Mouse (Mus musculus) intestine, postnatal 0 days (tissue): ENCODE results near the gene 4921536K21Rik. TPM values are rescaled to one million over a fixed set of nuclear protein-coding genes. Genes with fewer than 3 reads are reported as not detected.

Experiments used
- ATAC-seq: fragments of 200-750 bp; cut with Nextera tagmentation; 2 replicates; pipeline ENCODE4 v1.8.0; 2017; ENCODE audit warnings: mild to moderate bottlenecking, moderate TSS enrichment, moderate library complexity
- H3K27ac ChIP-seq: fragments of 300-500 bp; sonication (generic); 2 replicates; pipeline ENCODE4 v1.5.1; 2014; ENCODE audit warnings: mild to moderate bottlenecking, low read depth, low read length, moderate library complexity
- H3K27me3 ChIP-seq: fragments of 300-500 bp; sonication (generic); replicated peaks from 2 replicates; pipeline ENCODE4 v1.6.1; 2014; ENCODE audit warnings: low read length, mixed read lengths; ENCODE audit not compliant: control insufficient read depth, insufficient read depth
- H3K36me3 ChIP-seq: fragments of 300-500 bp; sonication (generic); 2 replicates; pipeline ENCODE4 v1.6.1; 2014; ENCODE audit warnings: mild to moderate bottlenecking, moderate library complexity; ENCODE audit not compliant: control insufficient read depth, insufficient read depth
- H3K4me1 ChIP-seq: fragments of 300-500 bp; sonication (generic); replicated peaks from 2 replicates; pipeline ENCODE4 v1.6.1; 2014; ENCODE audit warnings: antibody characterized with exemption, low read length, mixed read lengths; ENCODE audit not compliant: control insufficient read depth, insufficient read depth
- H3K4me2 ChIP-seq: fragments of 300-500 bp; sonication (generic); replicated peaks from 2 replicates; pipeline ENCODE4 v1.6.1; 2014; ENCODE audit warnings: low read depth, mild to moderate bottlenecking, moderate library complexity
- H3K4me3 ChIP-seq: fragments of 300-500 bp; sonication (generic); 2 replicates; pipeline ENCODE4 v1.5.1; 2014; ENCODE audit warnings: low read depth, low read length
- H3K9ac ChIP-seq: fragments of 300-500 bp; sonication (generic); 2 replicates; pipeline ENCODE4 v1.6.1; 2014; ENCODE audit warnings: mild to moderate bottlenecking, low read depth, low read length
- H3K9me3 ChIP-seq: fragments of 300-500 bp; sonication (generic); 2 replicates; pipeline ENCODE4 v1.6.1; 2016; ENCODE audit warnings: mixed run types; ENCODE audit not compliant: control insufficient read depth
- CTCF ChIP-seq: sonication (generic); IDR thresholded peaks from 2 replicates; pipeline ENCODE4 v1.5.1; 2016; ENCODE audit warnings: low read depth, mild to moderate bottlenecking, control low read depth, antibody characterized with exemption, moderate library complexity
- WGBS: fragments of 180-500 bp; shearing (Covaris S2); extraction: QIAGEN DNeasy Blood & Tissue Kit; methylation state at CpG from one replicate; pipeline ENCODE4 v1.1.7; 2014; 5-methylcytosine and 5-hydroxymethylcytosine counted together
- polyA plus RNA-seq: library from polyadenylated mRNA; unstranded; fragments of >200 nt; fragmentation: Nextera tagmentation; extraction: Ambion mirVana; gene quantifications from 2 replicates; pipeline ENCODE4 v1.2.1, GENCODE M21; 2015

4921536K21Rik gene
- polyA plus RNA-seq, 1 experiment from 2014 or later, result 0.20 TPM

GRCm38 (mm10) chr11:3931511-3932211 lies 36.8 kb upstream of the 4921536K21Rik start, which contains the start of gene Tcn2:
TSS of gene Tcn2 (minus strand) at chr11:3932159.
- peaks cover 13% of the 10 kb centered on the region for H3K36me3 ChIP-seq
- H3K4me1 ChIP-seq, result no peaks in the 10 kb centered on the region
- TF ChIP-seq CTCF, result no peak
- under 1% methylated on average over 17 of the region's 26 CpGs for WGBS
- H3K4me2 ChIP-seq, result peak within 1 kb of the TSS; percentile 81
- H3K27me3 ChIP-seq, result no peaks in the 10 kb centered on the region
- H3K27ac ChIP-seq, result peak within 1 kb of the TSS; percentile 64; the same call in 1 of the 2 replicates
- H3K4me3 ChIP-seq, result peak within 1 kb of the TSS; percentile 58
- no peaks in the 10 kb centered on the region for H3K9me3 ChIP-seq
- H3K9ac ChIP-seq, result peak within 1 kb of the TSS; percentile 55
- peak; percentile 83 for ATAC-seq

- ATAC-seq, result no peak
- 0 out of 2 replicates have a peak overlapping the region, but pooled peaks have one; percentile 55 for H3K9ac ChIP-seq
- H3K27ac ChIP-seq, result no peak overlapping the region
These were observed 36.0 kb upstream of the 4921536K21Rik start for GRCm38 (mm10) chr11:3930931-3931330.

GRCm38 (mm10) chr11:3930019-3930418 lies 35.1 kb upstream of the 4921536K21Rik start:
- Histone ChIP-seq H3K4me3 (no peak overlapping the region), H3K4me1 (no peaks in the 10 kb centered on the region), H3K27me3 (no peaks in the 10 kb centered on the region), H3K9me3 (no peaks in the 10 kb centered on the region), H3K27ac (no peak overlapping the region), H3K36me3 (peaks cover 27% of the 10 kb centered on the region), H3K4me2 (peak overlapping the region; percentile 81), H3K9ac (no peak overlapping the region)
- TF ChIP-seq CTCF, result no peak
- no peak for ATAC-seq
- 57% methylated on average over 4 of the region's 4 CpGs for WGBS

More at GRCm38 (mm10) chr11:3930931-3931330, 36.0 kb upstream of the 4921536K21Rik start:
- Histone ChIP-seq H3K4me2 (peak overlapping the region; percentile 81), H3K4me1 (no peaks in the 10 kb centered on the region), H3K27me3 (no peaks in the 10 kb centered on the region), H3K4me3 (peak overlapping the region; percentile 58), H3K9me3 (no peaks in the 10 kb centered on the region), H3K36me3 (peaks cover 19% of the 10 kb centered on the region)
- TF ChIP-seq CTCF, result no peak
- 37% methylated on average over 6 of the region's 6 CpGs for WGBS

- TF ChIP-seq CTCF, result no peak
- 93% methylated on average over 10 of the region's 10 CpGs for WGBS
- H3K9me3 ChIP-seq, result no peaks in the 10 kb centered on the region
These were observed 31.0 kb upstream of the 4921536K21Rik start for GRCm38 (mm10) chr11:3925916-3926315.

GRCm38 (mm10) chr11:3922731-3923130 lies 27.8 kb upstream of the 4921536K21Rik start:
- no peak for ATAC-seq
- H3K9me3 ChIP-seq, result no peaks in the 10 kb centered on the region
- H3K27ac ChIP-seq, result no peak overlapping the region
- 98% methylated on average over 6 of the region's 6 CpGs for WGBS
- no peaks in the 10 kb centered on the region for H3K4me1 ChIP-seq
- no peak for TF ChIP-seq CTCF
- H3K9ac ChIP-seq, result no peak overlapping the region
- no peak overlapping the region for H3K4me3 ChIP-seq
- peaks cover 72% of the 10 kb centered on the region for H3K36me3 ChIP-seq
- H3K27me3 ChIP-seq, result no peaks in the 10 kb centered on the region
- no peak overlapping the region for H3K4me2 ChIP-seq

More at GRCm38 (mm10) chr11:3925916-3926315, 31.0 kb upstream of the 4921536K21Rik start:
- no peak overlapping the region for H3K27ac ChIP-seq
- no peak overlapping the region for H3K4me3 ChIP-seq
- no peaks in the 10 kb centered on the region for H3K27me3 ChIP-seq
- H3K4me1 ChIP-seq, result no peaks in the 10 kb centered on the region
- H3K9ac ChIP-seq, result no peak overlapping the region
- no peak overlapping the region for H3K4me2 ChIP-seq
- peaks cover 64% of the 10 kb centered on the region for H3K36me3 ChIP-seq
- ATAC-seq, result no peak

GRCm38 (mm10) chr11:3922115-3922514 lies 27.2 kb upstream of the 4921536K21Rik start:
- Histone ChIP-seq H3K9me3 (no peaks in the 10 kb centered on the region), H3K9ac (no peak overlapping the region), H3K36me3 (peaks cover 72% of the 10 kb centered on the region), H3K4me1 (no peaks in the 10 kb centered on the region), H3K4me3 (no peak overlapping the region), H3K27ac (no peak overlapping the region), H3K27me3 (no peaks in the 10 kb centered on the region), H3K4me2 (no peak overlapping the region)
- WGBS, result 97% methylated on average over 9 of the region's 9 CpGs
- TF ChIP-seq CTCF, result no peak
- ATAC-seq, result no peak
